Mouse (Mus musculus): Measurements from ENCODE around the gene Tmem14c.

- no peak for TF ChIP-seq CTCF (IDR thresholded peaks at IDR 0.05; ENCODE audit: low read depth, low read length)
- no peak for TF ChIP-seq POLR2A (IDR thresholded peaks at IDR 0.05; ENCODE audit: extremely low read depth, insufficient read depth, low read length)
Measured at GRCm38 (mm10) chr13:41018236-41018635, 2.1 kb downstream of the Tmem14c start.
